Mouse (Mus musculus) neural tube, embryonic 15.5 days (tissue): ENCODE measurements around the gene Lamc1. TPM values are rescaled to one million over a fixed set of nuclear protein-coding genes. Genes with fewer than 3 reads are reported as not detected.
A peak's percentile ranks its signal among the peaks of the same experiment; 100 is the strongest.

Source experiments
- ATAC-seq: fragments of 200-750 bp; cut with Nextera tagmentation; 2 replicates; pipeline ENCODE4 v1.8.0; 2017; ENCODE audit warnings: mild to moderate bottlenecking, moderate TSS enrichment, moderate library complexity; ENCODE audit not compliant: low FRiP score
- H3K27ac ChIP-seq: fragments of 300-500 bp; sonication (generic); replicated peaks from 2 replicates; pipeline ENCODE4 v1.5.1; 2015; ENCODE audit warnings: mild to moderate bottlenecking, inconsistent platforms
- H3K27me3 ChIP-seq: fragments of 300-500 bp; sonication (generic); replicated peaks from 2 replicates; pipeline ENCODE4 v1.6.1; 2015; ENCODE audit warnings: inconsistent platforms
- H3K36me3 ChIP-seq: fragments of 300-500 bp; sonication (generic); 2 replicates; pipeline ENCODE4 v1.6.1; 2015; ENCODE audit warnings: inconsistent platforms
- H3K4me1 ChIP-seq: fragments of 300-500 bp; sonication (generic); 2 replicates; pipeline ENCODE4 v1.6.1; 2015; ENCODE audit warnings: inconsistent platforms
- H3K4me2 ChIP-seq: fragments of 300-500 bp; sonication (generic); 2 replicates; pipeline ENCODE4 v1.6.1; 2015; ENCODE audit warnings: inconsistent platforms, mild to moderate bottlenecking, moderate library complexity
- H3K4me3 ChIP-seq: fragments of 300-500 bp; sonication (generic); replicated peaks from 2 replicates; pipeline ENCODE4 v1.5.1; 2015; ENCODE audit warnings: mild to moderate bottlenecking, inconsistent platforms
- H3K9ac ChIP-seq: fragments of 300-500 bp; sonication (generic); replicated peaks from 2 replicates; pipeline ENCODE4 v1.6.1; 2015; ENCODE audit warnings: mild to moderate bottlenecking, inconsistent platforms
- H3K9me3 ChIP-seq: fragments of 300-500 bp; sonication (generic); replicated peaks from 2 replicates; pipeline ENCODE4 v1.6.1; 2016; ENCODE audit warnings: inconsistent platforms
- WGBS: fragments of 180-500 bp; shearing (Covaris S2); methylation state at CpG from one replicate; pipeline ENCODE4 v1.1.7; 2015; ENCODE audit warnings: mixed read lengths; 5-methylcytosine and 5-hydroxymethylcytosine counted together
- polyA plus RNA-seq: library from polyadenylated mRNA; unstranded; fragments of >200 nt; fragmentation: Nextera tagmentation; extraction: Ambion mirVana; gene quantifications from 2 replicates; pipeline ENCODE4 v1.2.1, GENCODE M21; 2015

The Lamc1 gene
- polyA plus RNA-seq, 1 experiment from 2014 or later, result 17.1 TPM

GRCm38 (mm10) chr1:153273657-153274056 lies 58.9 kb downstream of the Lamc1 start:
- Histone ChIP-seq H3K4me2 (no peak overlapping the region), H3K36me3 (no peaks in the 10 kb centered on the region), H3K9ac (no peak overlapping the region), H3K9me3 (no peaks in the 10 kb centered on the region), H3K4me3 (no peak overlapping the region), H3K27ac (no peak overlapping the region), H3K4me1 (peaks cover 24% of the 10 kb centered on the region), H3K27me3 (no peaks in the 10 kb centered on the region)
- 54% methylated on average over 8 of the region's 8 CpGs for WGBS
- ATAC-seq, result no peak

GRCm38 (mm10) chr1:153270827-153271226 lies 61.8 kb downstream of the Lamc1 start:
- Histone ChIP-seq H3K9ac (no peak overlapping the region), H3K9me3 (no peaks in the 10 kb centered on the region), H3K36me3 (no peaks in the 10 kb centered on the region), H3K27ac (no peak overlapping the region), H3K27me3 (no peaks in the 10 kb centered on the region), H3K4me1 (peaks cover 31% of the 10 kb centered on the region), H3K4me2 (no peak overlapping the region), H3K4me3 (no peak overlapping the region)
- 94% methylated on average over 15 of the region's 15 CpGs for WGBS
- ATAC-seq, result no peak

- WGBS, result 83% methylated on average over 6 of the region's 6 CpGs
- H3K36me3 ChIP-seq, result no peaks in the 10 kb centered on the region
- no peak overlapping the region for H3K4me3 ChIP-seq
- ATAC-seq, result no peak
- no peaks in the 10 kb centered on the region for H3K27me3 ChIP-seq
- no peak overlapping the region for H3K27ac ChIP-seq
- H3K4me1 ChIP-seq, result peaks cover 35% of the 10 kb centered on the region
- H3K9ac ChIP-seq, result no peak overlapping the region
- H3K4me2 ChIP-seq, result no peak overlapping the region
- H3K9me3 ChIP-seq, result no peaks in the 10 kb centered on the region
These were observed 62.9 kb downstream of the Lamc1 start for GRCm38 (mm10) chr1:153269681-153270080.

GRCm38 (mm10) chr1:153268806-153269309 lies 63.7 kb downstream of the Lamc1 start:
- no peaks in the 10 kb centered on the region for H3K27me3 ChIP-seq
- no peaks in the 10 kb centered on the region for H3K9me3 ChIP-seq
- H3K36me3 ChIP-seq, result no peaks in the 10 kb centered on the region
- peaks cover 38% of the 10 kb centered on the region for H3K4me1 ChIP-seq
- ATAC-seq, result no peak
- no peak overlapping the region for H3K4me2 ChIP-seq
- no peak overlapping the region for H3K9ac ChIP-seq
- H3K4me3 ChIP-seq, result no peak overlapping the region
- 88% methylated on average over 6 of the region's 6 CpGs for WGBS
- no peak overlapping the region for H3K27ac ChIP-seq

- H3K4me1 ChIP-seq, result peaks cover 32% of the 10 kb centered on the region
- H3K4me2 ChIP-seq, result no peak overlapping the region
- WGBS, result 95% methylated on average over 7 of the region's 7 CpGs
- no peaks in the 10 kb centered on the region for H3K27me3 ChIP-seq
- H3K36me3 ChIP-seq, result no peaks in the 10 kb centered on the region
- H3K27ac ChIP-seq, result no peak overlapping the region
- no peak for ATAC-seq
- no peak overlapping the region for H3K9ac ChIP-seq
- no peak overlapping the region for H3K4me3 ChIP-seq
- no peaks in the 10 kb centered on the region for H3K9me3 ChIP-seq
These were observed 64.3 kb downstream of the Lamc1 start for GRCm38 (mm10) chr1:153268306-153268705.

GRCm38 (mm10) chr1:153267730-153268129 lies 64.9 kb downstream of the Lamc1 start:
- Histone ChIP-seq H3K27me3 (no peaks in the 10 kb centered on the region), H3K9ac (no peak overlapping the region), H3K4me2 (no peak overlapping the region), H3K4me3 (no peak overlapping the region), H3K9me3 (no peaks in the 10 kb centered on the region), H3K27ac (no peak overlapping the region), H3K4me1 (peaks cover 31% of the 10 kb centered on the region), H3K36me3 (no peaks in the 10 kb centered on the region)
- no peak for ATAC-seq
- 88% methylated on average over 7 of the region's 7 CpGs for WGBS

- Histone ChIP-seq H3K9ac (no peak overlapping the region), H3K27ac (0 out of 2 replicates have a peak overlapping the region, but pooled peaks have one; percentile 29), H3K9me3 (no peaks in the 10 kb centered on the region), H3K27me3 (no peaks in the 10 kb centered on the region), H3K36me3 (no peaks in the 10 kb centered on the region), H3K4me1 (peaks cover 23% of the 10 kb centered on the region), H3K4me2 (no peak overlapping the region), H3K4me3 (no peak overlapping the region)
- ATAC-seq, result no peak
- WGBS, result 44% methylated on average over 5 of the region's 5 CpGs
These were observed 65.7 kb downstream of the Lamc1 start for GRCm38 (mm10) chr1:153266891-153267290.

- Histone ChIP-seq H3K27me3 (no peaks in the 10 kb centered on the region), H3K36me3 (peaks cover 3% of the 10 kb centered on the region; the same call in 1 of the 2 replicates), H3K4me3 (no peak overlapping the region), H3K4me1 (peaks cover 23% of the 10 kb centered on the region), H3K27ac (peak overlapping the region; percentile 43; the same call in 1 of the 2 replicates), H3K4me2 (no peak overlapping the region), H3K9me3 (no peaks in the 10 kb centered on the region), H3K9ac (no peak overlapping the region)
- ATAC-seq, result no peak
- WGBS, result 71% methylated on average over 7 of the region's 7 CpGs
These were observed 67.0 kb downstream of the Lamc1 start for GRCm38 (mm10) chr1:153265579-153265978.

- H3K4me1 ChIP-seq, result peaks cover 23% of the 10 kb centered on the region
- WGBS, result 35% methylated on average over 7 of the region's 7 CpGs
- no peak overlapping the region for H3K4me2 ChIP-seq
- peak overlapping the region; percentile 43; the same call in 1 of the 2 replicates for H3K27ac ChIP-seq
- no peak overlapping the region for H3K9ac ChIP-seq
- H3K27me3 ChIP-seq, result no peaks in the 10 kb centered on the region
- ATAC-seq, result no peak
- H3K9me3 ChIP-seq, result no peaks in the 10 kb centered on the region
- H3K4me3 ChIP-seq, result no peak overlapping the region
- peaks cover 3% of the 10 kb centered on the region; the same call in 1 of the 2 replicates for H3K36me3 ChIP-seq
These were observed 67.5 kb downstream of the Lamc1 start for GRCm38 (mm10) chr1:153265066-153265465.

- H3K4me2 ChIP-seq, result no peak overlapping the region
- peaks cover 7% of the 10 kb centered on the region for H3K4me1 ChIP-seq
- H3K9me3 ChIP-seq, result no peaks in the 10 kb centered on the region
- H3K27me3 ChIP-seq, result no peaks in the 10 kb centered on the region
- no peak for ATAC-seq
- H3K36me3 ChIP-seq, result peaks cover 3% of the 10 kb centered on the region; the same call in 1 of the 2 replicates
- no peak overlapping the region for H3K4me3 ChIP-seq
- no peak overlapping the region for H3K27ac ChIP-seq
- WGBS, result 61% methylated on average over 5 of the region's 5 CpGs
- H3K9ac ChIP-seq, result no peak overlapping the region
These were observed 72.8 kb downstream of the Lamc1 start for GRCm38 (mm10) chr1:153259752-153260300.

GRCm38 (mm10) chr1:153252540-153253210 lies 79.9 kb downstream of the Lamc1 start:
- H3K4me3 ChIP-seq, result no peak overlapping the region
- WGBS, result 91% methylated on average over 4 of the region's 4 CpGs
- no peaks in the 10 kb centered on the region for H3K4me1 ChIP-seq
- H3K27me3 ChIP-seq, result no peaks in the 10 kb centered on the region
- peaks cover 36% of the 10 kb centered on the region for H3K36me3 ChIP-seq
- no peak overlapping the region for H3K27ac ChIP-seq
- H3K9ac ChIP-seq, result no peak overlapping the region
- H3K9me3 ChIP-seq, result peaks cover 4% of the 10 kb centered on the region; the same call in 1 of the 2 replicates
- ATAC-seq, result no peak
- H3K4me2 ChIP-seq, result no peak overlapping the region

- Histone ChIP-seq H3K4me1 (no peaks in the 10 kb centered on the region), H3K36me3 (peaks cover 46% of the 10 kb centered on the region), H3K4me2 (no peak overlapping the region), H3K27me3 (no peaks in the 10 kb centered on the region), H3K9me3 (peaks cover 4% of the 10 kb centered on the region; the same call in 1 of the 2 replicates), H3K4me3 (no peak overlapping the region), H3K9ac (no peak overlapping the region), H3K27ac (no peak overlapping the region)
- ATAC-seq, result no peak
- WGBS, result 89% methylated on average over 12 of the region's 12 CpGs
These were observed 80.9 kb downstream of the Lamc1 start for GRCm38 (mm10) chr1:153251590-153252206.
